Mouse (Mus musculus) kidney, postnatal 25 days (tissue): ENCODE results near the gene Slc36a2.

Experiments
- DNase-seq, 2 experiments: peaks; one replicate each; pipeline ENCODE4 v3.0.0; 2021; ENCODE audit warnings: mixed read lengths in 2 of 2

Gene Slc36a2

DNA sequence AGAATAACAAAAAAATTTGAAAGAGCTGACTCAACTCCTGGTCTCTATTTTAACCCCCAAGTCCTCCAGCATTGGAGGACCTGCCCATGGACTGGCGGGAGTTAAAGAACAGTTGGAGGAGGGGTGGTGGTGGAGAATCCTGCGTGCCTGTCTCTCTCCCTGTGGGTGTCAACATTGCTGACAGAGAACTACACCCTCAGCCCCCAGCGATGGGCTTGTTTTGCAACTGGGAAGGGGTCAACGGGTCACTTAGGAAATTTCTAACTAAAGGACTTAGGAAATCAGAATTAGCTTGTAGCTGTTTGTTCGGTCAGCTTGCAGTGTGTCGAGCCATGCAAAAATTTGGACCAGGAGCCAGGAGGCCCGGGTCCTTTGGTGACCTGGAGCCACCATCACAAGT lies 1.8 kb downstream of the Slc36a2 start:
- no peak for DNase-seq

DNA sequence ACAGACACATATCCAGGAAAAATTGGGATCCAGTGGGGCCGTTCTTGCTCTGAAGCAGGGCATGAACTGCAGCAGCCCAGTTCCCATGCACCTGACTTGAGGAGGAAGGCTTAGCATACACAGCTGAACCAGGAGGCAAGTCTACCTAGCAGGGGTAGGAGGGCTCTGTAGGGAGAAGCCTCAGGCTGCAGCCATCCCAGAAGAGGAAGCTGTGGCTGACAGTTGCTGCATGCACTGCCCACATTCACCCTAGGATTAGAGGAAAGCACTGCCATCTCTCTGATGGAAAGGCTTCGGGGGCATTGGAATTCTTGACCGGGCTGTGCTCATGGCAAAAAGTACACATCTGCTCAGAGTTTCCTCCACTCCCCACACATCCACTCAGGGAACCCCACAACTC lies 5.0 kb downstream of the Slc36a2 start:
- no peak for DNase-seq

DNA sequence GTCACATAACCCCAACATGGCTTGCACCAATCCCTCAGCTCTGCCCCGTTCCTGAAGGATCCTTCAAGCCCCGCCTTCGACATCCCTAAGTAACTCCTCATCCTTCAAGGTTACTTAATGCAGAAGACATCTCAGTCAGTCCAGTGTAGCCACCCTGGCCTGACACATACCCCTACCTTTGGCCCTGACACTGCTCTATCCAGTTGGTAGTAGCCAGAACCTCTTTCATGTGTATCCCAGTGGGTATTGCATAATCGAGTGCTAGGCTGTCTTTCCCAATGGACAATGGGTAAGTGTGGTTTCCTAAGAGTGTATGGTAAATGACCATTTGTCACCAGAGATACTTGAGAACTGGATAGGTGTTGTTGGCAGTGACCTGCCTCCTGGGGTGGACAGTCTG lies 6.0 kb downstream of the Slc36a2 start:
- no peak for DNase-seq

DNA sequence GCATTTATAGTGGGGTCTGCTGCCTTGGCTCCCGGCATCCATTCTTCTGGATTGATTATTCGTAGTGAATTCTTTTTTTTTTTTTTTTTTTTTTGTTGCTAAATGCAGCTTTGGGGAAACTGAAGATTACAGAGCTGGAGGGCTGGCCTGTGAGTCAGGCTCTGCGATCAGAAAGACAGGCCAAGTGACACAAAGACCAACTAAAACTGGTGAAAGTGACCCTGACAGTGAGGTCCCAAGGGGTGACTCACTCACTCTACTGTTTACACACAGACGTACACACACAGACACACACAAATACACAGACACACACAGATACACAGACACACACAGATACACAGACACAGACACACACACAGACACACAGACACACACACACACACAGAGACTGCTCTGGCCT lies 14.4 kb downstream of the Slc36a2 start:
- DNase-seq: no peak

DNA sequence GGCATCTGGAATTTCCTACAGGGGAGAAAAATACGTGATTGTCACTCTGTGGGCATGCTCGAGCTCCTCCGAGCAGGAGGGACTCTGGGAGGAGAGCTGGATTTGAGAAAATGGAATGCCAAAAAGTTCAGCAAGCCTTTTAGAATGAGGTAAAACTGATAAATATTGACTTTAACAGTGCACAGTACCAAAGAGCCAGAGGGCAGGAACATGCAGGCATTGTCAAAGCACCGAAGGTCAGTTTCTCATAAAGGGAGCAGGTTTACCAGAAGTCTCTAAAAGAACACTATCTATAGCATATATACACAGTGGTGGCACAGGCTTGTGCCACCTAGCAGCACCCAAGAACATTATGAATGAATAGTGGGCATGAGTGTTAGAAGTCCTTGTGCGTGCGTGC lies 16.0 kb downstream of the Slc36a2 start:
- no peak for DNase-seq

DNA sequence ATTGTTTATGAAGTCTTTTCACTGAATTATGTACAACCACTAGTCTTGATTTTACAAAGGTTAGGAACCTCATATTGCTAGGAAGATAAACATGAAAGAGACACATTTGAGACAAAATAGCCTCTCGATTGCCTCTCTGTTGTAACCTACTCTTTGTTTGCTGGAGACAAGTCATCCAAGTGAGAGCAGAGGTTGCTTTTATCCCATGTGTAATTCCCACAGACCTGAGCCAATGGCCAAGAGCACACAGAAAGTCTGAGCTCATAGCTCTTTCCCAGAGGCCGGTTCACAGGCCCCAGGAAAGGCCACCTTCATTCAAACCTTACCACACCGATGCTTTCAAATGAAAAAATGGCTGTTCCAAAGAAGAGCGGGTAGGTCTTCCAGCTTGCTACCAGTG lies 16.4 kb downstream of the Slc36a2 start:
- DNase-seq: no peak

DNA sequence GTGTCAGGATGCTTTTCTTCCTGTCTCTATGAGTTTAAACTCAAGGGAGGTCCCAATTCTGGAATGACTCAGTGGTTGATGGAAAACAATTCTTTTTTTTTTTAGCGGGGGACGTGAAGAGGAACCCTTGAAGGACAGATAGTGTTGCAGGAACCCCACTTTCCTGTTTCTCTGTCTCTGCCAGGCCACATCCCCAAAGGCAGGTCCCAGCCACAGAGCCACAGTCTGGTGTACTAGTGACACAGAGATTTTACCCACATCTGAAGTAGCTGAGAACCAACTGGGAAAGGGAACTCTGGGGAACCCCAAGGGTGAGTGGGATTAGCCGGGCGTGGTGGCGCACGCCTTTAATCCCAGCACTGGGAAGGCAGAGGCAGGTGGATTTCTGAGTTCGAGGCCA lies 19.1 kb downstream of the Slc36a2 start:
- no peak for DNase-seq

DNA sequence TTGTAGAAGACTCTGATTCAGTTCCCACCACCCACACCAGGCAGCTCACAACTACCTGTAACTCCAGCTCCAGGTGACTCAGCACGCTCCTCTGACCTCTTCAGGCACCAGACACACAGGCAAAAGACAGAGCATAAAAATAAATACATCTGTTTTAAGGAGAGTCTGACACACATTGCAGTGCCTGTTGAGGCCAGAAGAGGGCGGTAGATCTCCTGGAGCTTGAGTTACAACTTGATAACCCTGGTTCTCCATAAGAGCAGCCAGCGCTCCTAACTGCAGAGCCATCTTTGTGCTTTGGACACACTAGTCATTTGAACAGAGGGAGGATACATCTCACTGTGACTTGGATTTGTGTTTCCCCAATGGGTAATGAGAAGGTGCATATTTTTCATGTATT lies 20.2 kb downstream of the Slc36a2 start:
- peak in 1 of 2 experiments; percentile 41 for DNase-seq

DNA sequence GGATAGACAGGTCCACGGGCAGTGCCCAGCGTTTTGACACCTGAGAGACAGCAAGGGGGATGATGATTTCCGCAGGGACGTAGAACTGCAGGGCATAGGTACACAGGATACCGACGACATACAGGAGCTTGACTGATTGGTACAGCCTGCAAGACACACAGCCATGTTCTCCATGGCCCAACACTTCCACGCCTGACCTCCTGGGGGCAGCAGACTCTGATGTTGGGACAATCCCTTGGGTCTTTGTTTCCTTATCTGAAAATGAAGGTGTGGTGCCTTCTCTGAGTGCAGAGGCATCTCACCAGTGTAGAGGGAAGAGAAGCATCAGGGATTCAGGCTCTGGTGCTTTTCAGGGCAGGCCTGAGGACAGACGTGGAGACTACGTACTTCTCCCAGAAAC lies 22.2 kb downstream of the Slc36a2 start:
- DNase-seq: peak; percentile 43 to 57

DNA sequence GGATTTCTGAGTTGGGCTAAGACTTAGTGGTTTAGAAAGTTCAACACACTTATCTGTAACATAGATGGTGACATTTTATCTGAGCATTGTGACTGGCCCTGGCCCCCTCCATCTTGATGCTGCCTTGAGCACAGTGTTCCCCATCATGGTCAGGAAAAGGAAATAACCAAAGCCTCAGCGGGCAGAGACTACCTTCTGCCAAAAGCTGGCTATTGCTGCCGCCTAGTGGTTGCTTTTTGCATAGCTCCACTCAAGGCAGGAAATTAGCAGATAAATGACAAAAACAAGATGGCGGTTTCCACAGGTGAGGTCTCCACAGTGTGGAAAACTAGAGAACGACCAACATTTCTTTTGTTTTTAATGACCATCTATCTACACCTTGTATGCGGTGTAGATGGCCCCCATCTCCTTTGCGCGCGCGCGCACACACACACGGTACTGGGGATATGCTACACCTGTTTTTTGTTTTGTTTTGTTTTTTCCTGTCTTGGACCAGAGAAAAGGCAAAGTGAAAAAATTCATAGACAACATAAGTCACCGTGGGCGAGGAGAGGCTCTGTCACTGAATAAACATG lies 26.0 kb downstream of the Slc36a2 start:
- DNase-seq: peak; percentile 85 to 92

DNA sequence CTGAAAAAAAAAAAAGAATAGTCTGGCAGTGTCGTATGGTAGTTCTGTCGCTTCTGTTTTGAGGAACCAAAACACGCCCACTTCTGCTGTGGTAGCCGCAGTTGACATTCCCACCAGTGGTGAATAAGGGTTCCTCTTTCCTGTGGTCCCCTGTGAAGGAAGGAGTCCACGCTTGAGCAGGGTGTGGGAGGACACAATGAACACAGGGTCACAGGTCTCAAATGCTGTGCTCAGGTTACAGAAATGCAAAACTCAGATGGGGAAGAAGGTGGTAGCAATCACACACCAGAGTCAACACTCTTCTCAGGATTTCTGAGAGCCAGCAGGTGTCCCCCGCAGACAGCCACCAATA lies 29.8 kb downstream of the Slc36a2 start:
- no peak for DNase-seq

DNA sequence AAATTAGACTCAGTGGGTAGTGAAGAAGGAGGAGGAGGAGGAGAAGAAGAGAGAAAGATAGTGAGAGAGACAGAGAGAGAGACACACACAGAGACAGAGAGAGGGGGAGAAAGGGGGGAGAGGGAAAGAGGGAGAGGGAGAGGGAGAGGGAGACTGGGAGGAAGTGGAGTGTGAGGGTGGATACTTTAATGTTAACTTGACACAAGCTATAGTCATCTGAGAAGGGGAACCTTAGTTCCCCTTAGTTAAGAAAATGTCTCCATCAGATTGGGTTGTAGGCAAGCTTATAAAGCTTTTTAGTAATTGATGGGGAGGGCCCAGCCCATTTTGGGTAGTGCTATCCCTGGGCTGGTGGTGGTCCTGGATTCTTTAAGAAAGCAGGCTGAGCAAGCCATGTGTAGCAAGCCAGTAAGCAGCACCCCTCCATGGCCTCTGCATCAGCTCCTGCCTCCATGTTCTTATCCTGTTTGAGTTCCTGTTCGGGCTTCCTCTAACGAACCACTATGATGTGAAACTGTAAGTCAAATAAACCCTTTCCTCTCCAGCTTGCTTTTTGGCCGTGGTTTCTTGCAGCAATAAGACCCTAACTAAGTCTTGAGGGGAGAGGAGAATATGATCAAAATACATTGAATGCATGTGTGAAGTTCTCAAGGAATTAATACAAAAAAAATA lies 30.3 kb downstream of the Slc36a2 start:
- DNase-seq: no peak

DNA sequence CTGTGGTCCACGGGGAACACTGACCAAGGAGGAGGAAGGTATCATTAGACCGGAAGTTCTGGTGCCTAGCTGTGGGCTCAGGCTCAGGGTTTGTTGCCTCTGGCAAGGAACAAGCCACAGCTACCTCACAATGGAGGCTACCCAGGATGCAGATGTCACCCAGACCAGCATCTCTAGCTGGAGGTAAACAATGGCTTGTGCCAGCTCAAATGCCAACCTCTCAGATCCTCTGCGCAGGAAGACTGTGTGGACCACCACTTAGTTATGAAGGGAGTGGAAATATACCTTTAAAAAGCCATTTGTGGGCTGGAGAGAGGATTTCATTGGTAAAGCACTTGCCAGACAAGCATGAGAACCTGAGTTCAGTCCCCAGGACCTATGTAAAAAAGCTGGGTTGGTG lies 33.3 kb downstream of the Slc36a2 start, which contains the start of gene Slc36a3:
Slc36a3 (minus strand) TSS at position 101 of the 400 bp plus-strand sequence.
- no peak for DNase-seq

DNA sequence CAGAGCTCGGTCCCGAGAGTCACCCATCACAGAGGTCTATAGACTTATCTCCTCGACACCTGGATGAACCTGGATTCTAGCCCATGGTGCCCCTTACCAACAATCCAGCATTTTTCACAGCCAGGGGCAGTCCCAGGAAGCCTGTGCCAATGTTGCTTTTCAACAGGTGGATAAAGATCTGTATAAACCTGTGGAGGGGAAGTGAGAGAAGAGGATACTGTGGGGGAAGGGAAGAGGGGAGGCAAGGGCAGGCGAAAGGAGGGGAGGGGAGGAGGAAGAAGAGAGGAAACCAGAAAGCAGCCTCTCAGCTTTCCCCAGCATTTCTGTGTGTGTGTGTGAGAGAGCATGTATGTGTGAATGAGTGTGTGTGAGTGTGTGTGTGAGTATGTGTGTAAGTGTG lies 36.4 kb downstream of the Slc36a2 start:
- DNase-seq: no peak

DNA sequence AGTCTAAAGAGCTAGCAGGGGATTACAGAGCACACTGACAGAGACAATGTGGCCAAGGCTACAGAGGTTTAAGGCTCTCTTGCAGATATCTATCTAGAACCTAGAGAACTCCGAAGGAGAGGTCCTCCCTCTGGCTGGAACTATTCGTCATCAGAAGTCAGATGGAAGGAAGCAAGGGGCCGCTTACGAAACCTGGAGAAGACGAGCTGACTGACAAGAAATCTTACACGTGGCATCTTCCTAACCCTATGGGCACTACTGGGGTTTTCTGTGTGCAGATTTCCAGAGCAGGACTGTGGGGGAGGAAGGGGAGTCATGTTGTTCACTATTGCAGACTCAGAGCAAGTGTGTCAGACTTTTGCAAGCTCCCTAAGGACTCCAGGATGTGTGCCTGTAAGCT lies 37.5 kb downstream of the Slc36a2 start:
- no peak for DNase-seq

DNA sequence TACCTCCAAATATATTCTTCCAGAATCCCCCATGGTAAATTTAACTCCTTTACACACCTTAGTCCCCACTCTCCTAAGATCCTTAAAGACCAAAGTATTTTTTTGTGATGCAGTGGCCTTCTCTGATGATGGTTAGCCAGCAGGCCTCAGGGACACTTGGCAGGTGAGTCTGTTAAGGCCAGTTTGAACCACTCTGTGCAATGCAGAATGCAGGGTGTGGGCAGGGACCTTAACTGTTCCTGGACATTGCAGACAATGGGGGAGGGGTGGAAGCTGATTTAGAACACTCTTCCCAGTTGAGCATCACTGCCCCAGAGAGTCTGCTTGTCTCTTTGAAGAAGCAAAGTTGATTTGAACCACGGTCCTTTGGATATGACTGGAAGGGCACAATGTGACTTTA lies 38.0 kb downstream of the Slc36a2 start:
- no peak for DNase-seq

DNA sequence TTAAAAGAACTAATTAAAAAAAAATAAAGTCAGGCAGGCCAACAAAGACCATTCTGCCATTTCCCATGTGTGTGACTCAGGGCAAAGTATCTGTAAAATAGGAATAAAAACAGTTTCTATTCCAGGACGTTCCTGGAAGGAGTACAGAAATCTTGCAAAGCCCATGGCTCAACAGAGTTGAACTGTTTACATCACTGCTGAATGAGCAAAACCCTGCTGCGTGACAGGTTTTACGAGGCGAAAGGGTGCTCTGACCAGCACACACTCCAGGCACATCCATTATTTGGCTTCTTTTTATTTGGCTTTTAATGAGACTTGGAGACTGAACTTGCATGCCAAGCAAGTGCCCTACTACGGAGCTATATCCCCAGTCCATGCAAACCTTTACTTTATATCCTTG lies 40.9 kb downstream of the Slc36a2 start:
- DNase-seq: no peak

DNA sequence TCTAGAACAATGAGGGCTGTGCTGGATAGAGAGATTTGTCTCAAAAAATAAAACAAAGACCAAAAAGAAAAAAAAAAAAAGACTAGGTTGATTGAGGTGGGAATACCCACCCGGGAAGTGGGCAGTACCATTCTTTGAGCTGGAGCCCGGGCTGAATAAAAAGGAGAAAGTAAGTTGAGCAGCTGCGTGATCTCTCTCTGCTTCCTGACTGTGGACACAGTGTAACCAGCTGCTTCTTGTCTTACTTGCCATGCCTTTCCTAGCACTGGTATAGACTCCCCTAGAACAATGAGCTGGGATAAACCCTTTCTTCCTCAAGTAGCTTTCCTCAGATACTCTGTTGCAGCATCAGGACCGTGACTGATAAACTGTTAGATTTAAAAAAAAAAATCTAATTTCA lies 43.4 kb downstream of the Slc36a2 start:
- DNase-seq: no peak

DNA sequence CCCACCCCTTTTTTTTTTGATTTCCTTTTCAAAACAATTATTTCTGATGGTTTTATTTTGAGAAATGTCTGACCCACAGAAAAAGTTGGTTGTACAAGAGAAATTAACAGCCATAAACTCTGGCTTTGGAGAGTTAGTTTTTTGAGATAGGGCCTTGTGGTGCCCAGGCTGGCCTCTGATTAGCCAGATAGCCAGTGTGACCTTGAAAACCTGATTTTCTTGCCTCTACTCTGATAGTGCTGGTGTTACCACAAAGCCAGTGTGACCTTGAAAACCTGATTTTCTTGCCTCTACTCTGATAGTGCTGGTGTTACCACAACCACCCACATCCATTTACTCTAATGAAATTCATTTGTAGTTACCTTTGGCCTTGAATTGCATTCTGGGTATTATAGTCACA lies 47.2 kb downstream of the Slc36a2 start:
- no peak for DNase-seq

DNA sequence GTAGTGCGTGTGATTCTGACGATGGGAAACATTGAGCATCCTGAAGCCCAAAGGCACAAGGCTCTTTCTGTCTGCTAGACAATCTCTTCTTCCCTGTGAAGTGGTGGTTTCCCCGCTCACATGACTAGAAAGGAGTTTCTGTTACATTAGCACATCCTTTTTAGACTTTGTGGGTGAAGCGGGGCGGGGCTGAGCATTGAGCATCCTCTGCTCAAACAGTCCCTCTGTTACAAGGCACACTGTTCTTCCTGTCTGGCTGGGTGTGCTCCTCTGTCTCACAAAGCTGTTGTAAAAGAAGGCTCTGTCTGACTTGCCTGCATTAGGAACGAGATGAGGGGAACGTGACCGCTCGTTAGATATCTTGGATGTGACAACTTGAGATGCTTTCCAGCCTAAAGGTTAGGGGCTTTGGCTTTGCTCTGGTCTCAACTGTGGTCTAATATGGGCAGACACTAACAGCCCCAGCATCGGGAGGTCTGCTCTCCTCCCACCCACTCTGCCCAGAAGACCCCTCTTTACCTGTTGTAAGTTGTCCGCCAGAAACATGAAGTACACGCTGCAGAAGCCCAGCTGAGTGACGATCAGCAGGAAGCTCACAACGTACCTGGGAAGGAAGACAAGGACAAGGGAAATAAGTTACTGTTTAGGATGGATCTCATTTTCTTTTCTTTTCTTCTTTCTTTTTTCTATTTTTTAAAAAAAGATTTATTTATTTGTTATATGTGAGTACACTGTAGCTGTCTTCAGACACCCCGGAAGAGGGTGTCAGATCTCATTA lies 47.9 kb downstream of the Slc36a2 start:
- DNase-seq: no peak

DNA sequence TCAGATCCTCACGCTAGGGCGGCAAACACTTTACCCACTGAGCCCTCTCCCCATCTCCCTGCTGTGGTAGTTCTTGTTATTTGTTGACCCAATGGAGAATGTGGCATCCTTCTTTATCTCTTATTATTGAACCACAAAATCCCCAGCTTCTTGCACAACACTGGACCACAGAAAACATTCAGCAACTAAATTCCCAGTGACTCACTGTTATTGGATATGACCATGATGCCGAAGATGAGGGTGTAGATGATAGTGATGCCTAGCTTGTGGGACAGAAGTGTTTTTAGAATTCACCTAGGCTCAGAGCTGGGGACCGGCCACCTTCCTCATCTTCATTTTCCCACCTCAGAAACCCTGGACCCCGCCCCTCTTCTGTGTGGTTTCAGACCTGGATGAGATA lies 50.0 kb downstream of the Slc36a2 start:
- DNase-seq: no peak

DNA sequence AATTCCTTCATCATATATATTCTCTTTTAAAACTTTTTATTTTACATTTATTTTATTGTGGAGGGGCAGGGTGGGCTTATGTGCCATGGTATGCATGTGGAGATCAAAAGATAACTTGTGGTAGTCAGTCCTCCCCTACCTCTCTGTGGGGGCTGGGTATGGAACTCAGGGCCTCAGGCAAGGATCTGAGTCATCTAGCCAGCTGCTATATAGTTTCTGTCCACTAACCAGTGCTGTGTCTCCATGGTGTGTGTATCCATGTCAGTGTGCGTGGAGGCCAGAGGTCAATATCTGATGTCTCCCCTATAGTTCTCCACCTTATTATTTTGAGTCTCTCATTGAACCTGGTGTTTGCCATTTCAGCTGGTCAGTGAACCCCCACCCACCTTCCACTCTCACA lies 50.5 kb downstream of the Slc36a2 start:
- no peak for DNase-seq

DNA sequence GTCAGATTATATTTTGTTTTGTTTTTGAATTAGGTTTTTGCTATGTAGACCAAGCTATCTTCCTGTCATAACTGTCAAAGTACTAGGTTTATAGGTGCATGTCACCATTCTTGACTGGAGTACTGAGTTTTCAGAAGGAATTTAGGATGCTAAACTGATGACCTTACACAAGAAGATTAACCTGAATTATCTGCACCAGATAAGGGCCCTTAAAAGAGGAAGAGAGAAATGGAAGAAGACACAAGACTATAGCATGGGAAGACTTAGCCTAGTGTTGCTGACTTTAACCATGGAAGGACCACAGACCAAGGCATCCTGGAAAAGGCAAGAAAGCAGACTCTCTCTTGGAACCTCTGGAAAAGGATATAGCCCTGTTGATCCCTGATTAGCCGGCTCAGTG lies 51.7 kb downstream of the Slc36a2 start:
- DNase-seq: no peak

DNA sequence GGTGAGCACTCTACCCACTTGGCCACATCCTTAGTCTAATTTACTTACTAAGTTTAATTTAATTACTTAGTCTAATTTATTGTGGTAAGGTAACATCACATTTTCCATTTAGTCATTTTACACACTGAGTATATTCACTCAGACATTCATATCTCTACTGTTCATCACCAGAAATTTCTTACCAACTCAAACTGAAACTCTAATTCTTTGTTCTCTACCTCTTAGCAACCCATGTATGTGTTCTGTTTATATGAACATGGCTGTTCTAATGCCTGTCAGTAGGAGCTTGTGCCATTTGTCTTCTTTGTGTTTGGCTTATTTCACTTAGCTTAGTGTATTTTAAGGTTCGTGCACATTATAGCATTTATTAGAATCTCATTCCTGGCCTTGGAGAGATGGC lies 52.9 kb downstream of the Slc36a2 start:
- DNase-seq: no peak
